Mouse (Mus musculus): ENCODE measurements around the gene Rgcc. TPM values are rescaled to one million over a fixed set of nuclear protein-coding genes. Genes with fewer than 3 reads are reported as not detected.
A peak's percentile ranks its signal among the peaks of the same experiment; 100 is the strongest.

Rgcc gene
- polyA plus RNA-seq, 1 experiment from 2014 or later = 302 TPM

DNA sequence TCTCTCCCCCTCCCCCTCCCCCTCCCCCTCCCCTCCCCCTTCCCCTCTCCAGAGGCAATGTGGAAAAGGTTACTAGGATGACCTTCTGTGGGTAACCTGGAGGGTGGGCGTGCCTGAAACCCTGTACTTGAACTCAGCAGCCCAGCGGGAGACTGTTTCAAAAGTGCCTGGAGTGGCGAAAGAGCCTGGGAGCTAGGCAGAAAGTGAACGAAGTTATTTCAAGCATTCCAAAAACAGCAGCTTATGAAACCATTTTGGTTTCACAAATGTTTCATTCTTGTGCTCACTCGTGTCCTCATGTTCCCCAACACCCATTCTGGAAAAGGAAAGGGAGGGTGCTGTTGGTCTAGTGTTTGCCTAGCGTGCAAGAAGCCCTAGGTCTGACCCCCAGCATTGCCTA is 1.6 kb downstream of the Rgcc start:
- H3K27ac ChIP-seq = peak overlapping the region; percentile 92
- no peaks in the 10 kb centered on the region for H3K9me3 ChIP-seq (replicated peaks)
- H3K4me3 ChIP-seq = peak overlapping the region; percentile 90
- no peak for ATAC-seq
- peak overlapping the region; percentile 98 for H3K9ac ChIP-seq
- peaks cover 85% of the 10 kb centered on the region for H3K4me1 ChIP-seq
- WGBS (ENCODE audit: insufficient replicate concordance) = 38% methylated on average over 6 of the region's 6 CpGs
- peaks cover 42% of the 10 kb centered on the region for H3K36me3 ChIP-seq
- H3K27me3 ChIP-seq (replicated peaks) = peaks cover 3% of the 10 kb centered on the region; the same call in 1 of the 2 replicates
- peak overlapping the region; percentile 80 for H3K4me2 ChIP-seq

- 59% methylated on average over 4 of the region's 4 CpGs for WGBS (ENCODE audit: insufficient replicate concordance)
- ATAC-seq = no peak
- Histone ChIP-seq H3K27me3 (replicated peaks) (peaks cover 3% of the 10 kb centered on the region; the same call in 1 of the 2 replicates), H3K36me3 (peaks cover 43% of the 10 kb centered on the region), H3K4me3 (peak overlapping the region; percentile 90), H3K27ac (peak overlapping the region; percentile 92), H3K4me1 (peaks cover 91% of the 10 kb centered on the region), H3K4me2 (peak overlapping the region; percentile 80), H3K9me3 (replicated peaks) (no peaks in the 10 kb centered on the region), H3K9ac (peak overlapping the region; percentile 98)
These were observed 2.2 kb downstream of the Rgcc start for GRCm38 (mm10) chr14:79299230-79299629.

DNA sequence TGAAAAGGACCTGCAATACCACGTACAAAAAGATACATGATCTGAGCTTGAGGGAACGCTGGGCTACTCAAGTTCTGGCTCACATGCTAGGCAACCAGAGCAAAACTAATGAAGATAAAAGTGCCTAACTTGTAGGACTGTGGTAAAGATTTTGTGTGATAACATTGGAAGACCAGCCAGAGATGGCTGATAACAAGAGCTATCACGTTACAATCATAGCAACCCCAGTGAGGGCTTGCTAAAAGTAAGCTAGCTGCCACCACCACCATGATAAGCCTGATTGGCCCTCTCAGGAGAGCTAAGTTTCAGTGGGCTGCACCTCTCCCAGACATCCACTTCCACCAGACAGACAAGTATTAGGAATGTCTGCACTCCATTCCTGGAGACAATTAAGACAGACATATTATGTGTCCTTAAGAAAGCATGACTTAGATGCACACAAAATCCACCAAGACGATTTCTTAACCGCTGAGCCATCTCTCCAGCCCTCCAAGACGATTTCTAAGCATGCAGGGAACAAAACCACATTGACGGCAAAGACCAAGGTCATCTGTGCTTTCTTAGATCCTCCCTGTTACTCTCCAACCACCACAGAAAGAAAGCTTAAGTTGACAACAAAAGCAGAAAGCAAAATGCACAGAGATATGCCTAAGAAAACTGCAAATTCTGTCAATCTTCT is 3.0 kb downstream of the Rgcc start:
- peak overlapping the region; percentile 98 for H3K9ac ChIP-seq
- peak overlapping the region; percentile 80 for H3K4me2 ChIP-seq
- H3K27me3 ChIP-seq (replicated peaks) = peaks cover 3% of the 10 kb centered on the region; the same call in 1 of the 2 replicates
- H3K27ac ChIP-seq = peak overlapping the region; percentile 92
- peaks cover 50% of the 10 kb centered on the region for H3K36me3 ChIP-seq
- 41% methylated on average over 7 of the region's 7 CpGs for WGBS (ENCODE audit: insufficient replicate concordance)
- ATAC-seq = no peak
- H3K4me3 ChIP-seq = peak overlapping the region; percentile 90
- H3K4me1 ChIP-seq = peaks cover 91% of the 10 kb centered on the region
- no peaks in the 10 kb centered on the region for H3K9me3 ChIP-seq (replicated peaks)

DNA sequence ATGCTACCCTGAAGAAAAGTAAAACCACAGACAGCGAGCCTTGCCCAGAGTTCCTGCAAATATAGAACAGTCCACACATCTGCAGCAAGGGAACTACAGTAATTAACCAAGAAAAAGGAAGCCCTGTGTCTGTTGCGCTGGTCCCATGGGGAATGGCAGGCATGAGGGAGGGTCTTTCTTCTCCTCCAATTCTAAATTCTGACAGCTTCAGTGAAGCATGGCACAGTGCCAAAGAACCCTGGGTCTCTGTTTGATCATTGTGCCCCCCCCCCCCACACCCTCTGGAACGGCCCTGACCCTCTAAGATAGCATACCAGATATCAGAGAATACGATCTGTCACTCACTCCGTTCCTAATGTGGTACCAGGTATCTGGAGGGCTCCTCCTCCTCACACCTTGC is 4.6 kb downstream of the Rgcc start:
- H3K27me3 ChIP-seq (replicated peaks) = peaks cover 3% of the 10 kb centered on the region; the same call in 1 of the 2 replicates
- peaks cover 91% of the 10 kb centered on the region for H3K4me1 ChIP-seq
- H3K9ac ChIP-seq = peak overlapping the region; percentile 98
- peak overlapping the region; percentile 90 for H3K4me3 ChIP-seq
- H3K27ac ChIP-seq = peak overlapping the region; percentile 92
- H3K36me3 ChIP-seq = peaks cover 67% of the 10 kb centered on the region
- ATAC-seq = no peak
- WGBS (ENCODE audit: insufficient replicate concordance) = 27% methylated on average over 5 of the region's 5 CpGs
- peak overlapping the region; percentile 80 for H3K4me2 ChIP-seq
- no peaks in the 10 kb centered on the region for H3K9me3 ChIP-seq (replicated peaks)

DNA sequence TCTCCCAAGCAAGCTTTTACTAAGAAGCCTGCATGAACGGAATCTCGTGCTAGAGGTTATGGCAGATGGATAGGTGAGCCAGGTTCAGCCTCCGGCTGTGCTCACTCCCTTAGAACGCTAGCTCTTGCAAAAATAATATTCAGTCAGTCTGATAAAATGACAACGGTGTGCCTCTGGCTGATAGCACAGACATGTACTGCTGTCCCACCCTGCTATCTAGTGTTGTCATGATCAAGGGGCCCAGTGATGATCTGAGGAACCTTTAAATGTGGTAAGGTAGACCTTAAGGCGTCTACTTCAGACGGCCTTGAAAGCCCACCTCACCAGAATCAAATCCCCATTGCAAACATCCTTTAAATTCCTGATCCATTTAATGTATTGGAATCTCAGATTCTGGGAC is 5.2 kb downstream of the Rgcc start:
- WGBS (ENCODE audit: insufficient replicate concordance) = 18% methylated on average over 7 of the region's 7 CpGs
- H3K27ac ChIP-seq = peak overlapping the region; percentile 92
- peak overlapping the region; percentile 68 for H3K9ac ChIP-seq
- no peaks in the 10 kb centered on the region for H3K9me3 ChIP-seq (replicated peaks)
- peak overlapping the region; percentile 80 for H3K4me2 ChIP-seq
- H3K36me3 ChIP-seq = peaks cover 72% of the 10 kb centered on the region
- peaks cover 93% of the 10 kb centered on the region for H3K4me1 ChIP-seq
- ATAC-seq = peak; percentile 77
- peak overlapping the region; percentile 90 for H3K4me3 ChIP-seq
- peaks cover 3% of the 10 kb centered on the region; the same call in 1 of the 2 replicates for H3K27me3 ChIP-seq (replicated peaks)

- 56% methylated on average over 9 of the region's 9 CpGs for WGBS (ENCODE audit: insufficient replicate concordance)
- peaks cover 94% of the 10 kb centered on the region for H3K4me1 ChIP-seq
- H3K9me3 ChIP-seq (replicated peaks) = no peaks in the 10 kb centered on the region
- H3K27ac ChIP-seq = peak overlapping the region; percentile 92
- peak; percentile 2; the same call in 1 of the 2 replicates for ATAC-seq
- H3K4me2 ChIP-seq = peak overlapping the region; percentile 80
- H3K4me3 ChIP-seq = peak overlapping the region; percentile 90
- peaks cover 3% of the 10 kb centered on the region; the same call in 1 of the 2 replicates for H3K27me3 ChIP-seq (replicated peaks)
- H3K36me3 ChIP-seq = peaks cover 78% of the 10 kb centered on the region
- H3K9ac ChIP-seq = peak overlapping the region; percentile 68
These were observed 5.9 kb downstream of the Rgcc start for GRCm38 (mm10) chr14:79295579-79295978.

DNA sequence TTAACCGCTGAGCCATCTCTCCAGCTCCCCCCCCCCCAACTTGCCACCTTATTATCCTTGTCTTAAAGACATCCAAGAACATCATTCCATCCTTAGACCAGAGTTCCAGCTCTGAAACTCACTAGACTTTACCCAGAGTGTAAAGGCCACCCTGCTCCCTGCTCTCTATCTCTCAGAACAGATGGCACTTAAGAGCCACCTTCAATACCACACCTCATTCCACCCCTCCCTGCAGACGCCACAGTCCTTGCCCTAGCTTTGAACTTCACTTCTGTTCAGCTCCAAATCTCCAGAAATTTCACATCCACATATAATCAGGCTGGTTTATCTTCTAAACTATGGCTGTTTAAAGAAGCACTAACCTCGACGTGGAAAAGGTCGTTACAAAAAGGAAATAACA is 6.5 kb downstream of the Rgcc start:
- Histone ChIP-seq H3K9ac (peak overlapping the region; percentile 68), H3K27ac (peak overlapping the region; percentile 92), H3K4me1 (peaks cover 96% of the 10 kb centered on the region), H3K36me3 (peaks cover 78% of the 10 kb centered on the region), H3K9me3 (replicated peaks) (no peaks in the 10 kb centered on the region), H3K27me3 (replicated peaks) (no peaks in the 10 kb centered on the region; the same call in 1 of the 2 replicates), H3K4me3 (peak overlapping the region; percentile 90), H3K4me2 (peak overlapping the region; percentile 80)
- ATAC-seq = peak; percentile 91
- WGBS (ENCODE audit: insufficient replicate concordance) = 24% methylated on average over 5 of the region's 5 CpGs

DNA sequence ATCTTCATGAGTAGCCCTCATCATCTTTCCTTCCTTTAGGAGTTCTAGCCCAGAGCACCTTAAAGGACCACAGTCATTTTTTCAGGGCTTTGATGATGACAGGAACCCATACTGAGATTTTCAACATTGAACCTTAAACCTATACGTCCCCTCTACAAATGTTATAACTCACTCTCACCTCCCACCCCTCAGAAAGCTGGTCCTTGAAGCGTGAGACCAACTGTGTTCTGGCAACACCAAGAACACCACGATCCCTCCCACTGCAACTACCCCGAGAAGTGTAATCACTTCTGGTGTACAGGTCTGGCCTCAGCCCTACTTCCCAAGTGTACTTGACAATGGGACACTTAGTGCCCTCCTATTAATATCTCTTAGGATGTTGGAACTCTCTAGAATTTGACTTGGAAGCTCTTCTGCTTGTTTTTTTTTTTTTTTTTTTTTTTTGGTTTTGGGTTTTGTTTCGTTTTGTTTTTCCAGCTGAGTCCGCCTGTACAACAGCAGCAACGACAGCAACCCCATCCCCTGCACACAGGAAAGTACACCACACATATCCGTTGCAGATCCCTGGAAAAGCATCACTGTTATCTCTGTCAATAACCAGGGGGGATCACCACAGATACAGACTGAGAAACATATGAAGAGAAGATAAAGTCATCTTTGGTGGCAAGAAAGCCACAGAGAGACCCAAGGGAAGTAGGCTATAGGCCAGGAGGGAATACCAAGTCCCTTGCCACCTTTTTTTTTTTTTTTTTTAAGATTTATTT is 7.2 kb downstream of the Rgcc start:
- Histone ChIP-seq H3K27me3 (replicated peaks) (no peaks in the 10 kb centered on the region; the same call in 1 of the 2 replicates), H3K4me1 (peaks cover 95% of the 10 kb centered on the region), H3K9me3 (replicated peaks) (no peaks in the 10 kb centered on the region), H3K36me3 (peaks cover 78% of the 10 kb centered on the region), H3K4me2 (peak overlapping the region; percentile 80), H3K9ac (peak overlapping the region; percentile 68), H3K27ac (peak overlapping the region; percentile 92), H3K4me3 (peak overlapping the region; percentile 90)
- WGBS (ENCODE audit: insufficient replicate concordance) = 47% methylated on average over 8 of the region's 8 CpGs
- peak; percentile 25 for ATAC-seq

GRCm38 (mm10) chr14:79293119-79293780 is 8.2 kb downstream of the Rgcc start:
- peaks cover 78% of the 10 kb centered on the region for H3K36me3 ChIP-seq

DNA sequence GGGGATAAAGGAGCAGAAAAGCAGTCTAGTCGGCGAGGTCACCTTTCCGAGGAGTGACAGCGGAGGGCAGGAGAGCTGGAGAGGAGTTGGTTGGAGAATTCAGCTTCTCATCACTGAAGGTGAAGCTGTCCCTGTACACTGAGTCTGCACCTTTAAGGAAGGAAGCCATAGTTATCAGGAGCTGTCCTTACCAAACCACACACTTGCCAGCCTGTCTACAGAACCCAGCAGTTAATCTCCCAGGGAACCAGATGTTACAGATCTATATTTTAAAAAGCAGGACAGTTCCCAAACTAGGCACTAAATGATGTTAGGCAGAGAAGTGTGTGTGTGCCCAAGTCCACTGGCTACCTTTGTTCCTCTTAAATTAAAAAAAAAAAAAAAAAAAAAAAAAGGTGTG is 9.8 kb downstream of the Rgcc start:
- H3K27ac ChIP-seq = peak overlapping the region; percentile 92
- H3K4me2 ChIP-seq = no peak overlapping the region
- no peaks in the 10 kb centered on the region for H3K9me3 ChIP-seq (replicated peaks)
- no peak overlapping the region for H3K4me3 ChIP-seq
- no peak overlapping the region for H3K9ac ChIP-seq
- no peaks in the 10 kb centered on the region for H3K27me3 ChIP-seq (replicated peaks)
- WGBS (ENCODE audit: insufficient replicate concordance) = 91% methylated on average over 4 of the region's 4 CpGs
- peaks cover 70% of the 10 kb centered on the region for H3K4me1 ChIP-seq
- peaks cover 74% of the 10 kb centered on the region for H3K36me3 ChIP-seq
- no peak for ATAC-seq

More at GRCm38 (mm10) chr14:79293119-79293780, 8.2 kb downstream of the Rgcc start:
- Histone ChIP-seq H3K9me3 (replicated peaks) (no peaks in the 10 kb centered on the region), H3K27me3 (replicated peaks) (no peaks in the 10 kb centered on the region), H3K27ac (peak overlapping the region; percentile 92), H3K9ac (peak overlapping the region; percentile 68), H3K4me1 (peaks cover 85% of the 10 kb centered on the region), H3K4me2 (peak overlapping the region; percentile 80), H3K4me3 (peak overlapping the region; percentile 14; the same call in 1 of the 2 replicates)
- no peak for ATAC-seq
- 68% methylated on average over 9 of the region's 16 CpGs for WGBS (ENCODE audit: insufficient replicate concordance)

GRCm38 (mm10) chr14:79290683-79291425 is 10.6 kb downstream of the Rgcc start:
- H3K27ac ChIP-seq = peak overlapping the region; percentile 59
- H3K4me2 ChIP-seq = 0 out of 2 replicates have a peak overlapping the region, but pooled peaks have one; percentile 16
- peaks cover 64% of the 10 kb centered on the region for H3K4me1 ChIP-seq
- no peaks in the 10 kb centered on the region for H3K9me3 ChIP-seq (replicated peaks)
- no peaks in the 10 kb centered on the region for H3K27me3 ChIP-seq (replicated peaks)
- no peak overlapping the region for H3K4me3 ChIP-seq
- 59% methylated on average over 15 of the region's 15 CpGs for WGBS (ENCODE audit: insufficient replicate concordance)
- no peak for ATAC-seq
- H3K9ac ChIP-seq = no peak overlapping the region
- peaks cover 72% of the 10 kb centered on the region for H3K36me3 ChIP-seq

Measured in liver, embryonic 12.5 days (tissue).